Mouse (Mus musculus) gonadal fat pad, adult 2 months (tissue): ENCODE data around the gene Akr1c14. TPM values are rescaled to one million over a fixed set of nuclear protein-coding genes. Genes with fewer than 3 reads are reported as not detected.
A peak's percentile ranks its signal among the peaks of the same experiment; 100 is the strongest.
"Not testable (repeated sequence)": the region's sequence is repeated elsewhere in the genome, so short reads cannot be mapped to it uniquely, and the experiment has no call there.

Experiments used
- DNase-seq: peaks from one replicate; pipeline ENCODE4 v3.0.0-alpha.2; 2012; ENCODE audit warnings: low read depth
- polyA plus RNA-seq: library from polyadenylated mRNA; depleted of rRNA; stranded (reverse); fragments of >200 nt; gene quantifications from 2 replicates; pipeline ENCODE4 v1.2.3, GENCODE M21; 2012; rRNA removed

Gene Akr1c14
- polyA plus RNA-seq, result 1.3 and 2.0 TPM in 2 replicates

DNA sequence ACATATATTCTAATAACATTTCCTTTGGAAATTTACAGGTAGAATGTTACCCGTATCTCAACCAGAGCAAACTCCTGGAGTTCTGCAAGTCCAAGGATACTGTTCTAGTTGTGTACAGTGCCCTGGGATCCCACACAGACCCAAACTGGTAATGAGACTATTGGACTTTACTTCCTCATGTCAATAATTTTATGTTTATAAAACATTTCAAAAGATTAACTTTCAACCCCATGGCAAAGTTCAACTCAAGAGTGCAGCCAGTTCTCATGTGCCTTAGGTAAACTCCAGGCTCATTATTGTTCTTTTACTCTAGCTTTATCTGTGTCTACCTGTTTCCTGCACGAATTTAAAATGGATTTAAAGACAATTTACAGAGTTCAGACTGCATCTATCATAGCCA is at the start of gene Akr1c14:
Gene Akr1c14, plus strand, starts transcription at position 293 of the 400 bp plus-strand sequence.
- no peak for DNase-seq

DNA sequence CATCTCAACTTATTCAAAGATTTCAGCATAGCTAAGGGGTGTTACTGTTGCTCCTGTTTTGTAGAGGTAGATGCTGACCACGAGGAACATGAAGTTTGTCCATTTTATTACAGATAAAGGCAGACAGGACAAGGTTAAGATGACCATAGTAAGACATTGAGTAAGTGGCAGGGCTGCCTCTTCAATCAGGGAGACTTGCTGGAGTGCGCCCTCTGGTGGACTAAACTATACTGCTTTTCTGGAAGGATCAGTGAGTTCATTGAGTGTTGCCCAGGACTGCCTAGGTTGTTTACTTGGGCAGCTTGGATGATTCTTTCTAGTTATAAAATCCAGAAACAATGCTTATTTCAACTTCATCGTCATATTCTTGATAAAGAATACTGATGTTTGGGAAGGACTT is 47.1 kb upstream of the Akr1c14 start:
- DNase-seq, result peak; percentile 6

- no peak for DNase-seq
Observed at GRCm38 (mm10) chr13:4010784-4011183, 38.0 kb upstream of the Akr1c14 start.

DNA sequence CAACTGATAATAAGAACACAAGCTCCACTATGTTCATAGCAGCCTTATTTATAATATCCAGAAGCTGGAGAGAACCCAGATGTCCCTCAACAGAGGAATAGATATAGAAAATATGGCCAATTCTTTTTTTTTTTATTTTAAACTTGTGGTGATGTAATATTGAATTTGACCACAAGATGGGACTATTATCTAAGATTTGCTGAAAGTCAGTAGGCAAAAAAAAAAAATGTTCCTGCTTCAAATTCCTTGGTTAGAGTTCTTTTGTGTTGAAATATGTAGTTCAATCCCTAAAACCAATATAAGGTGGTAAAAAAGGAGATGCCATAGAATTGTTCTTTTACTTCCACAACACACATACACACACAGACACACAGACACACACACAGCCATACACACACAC is 35.0 kb upstream of the Akr1c14 start:
- DNase-seq, result no peak

DNA sequence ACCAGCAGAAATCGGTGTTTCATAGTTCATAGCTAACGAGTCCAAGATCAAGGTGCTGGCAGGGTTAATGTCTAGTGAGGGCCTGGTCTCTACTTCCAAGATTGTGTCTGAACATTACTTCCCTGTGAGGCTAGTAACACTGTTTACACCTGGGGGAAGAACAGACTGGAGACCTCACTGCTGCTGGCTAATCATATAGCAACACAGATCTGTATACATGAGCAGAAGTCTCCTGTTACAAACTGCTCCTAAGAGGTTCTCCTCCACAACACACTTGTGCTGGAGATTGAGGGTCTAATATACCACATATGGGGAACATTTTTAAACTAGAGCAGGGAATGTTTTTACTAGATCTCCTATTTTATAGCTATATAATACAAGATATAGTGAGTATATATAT is 18.9 kb upstream of the Akr1c14 start:
- no peak for DNase-seq

GRCm38 (mm10) chr13:4032512-4032911 is 16.3 kb upstream of the Akr1c14 start:
- peak; percentile 4 for DNase-seq

GRCm38 (mm10) chr13:4035052-4035451 is 13.8 kb upstream of the Akr1c14 start:
- no peak for DNase-seq

DNA sequence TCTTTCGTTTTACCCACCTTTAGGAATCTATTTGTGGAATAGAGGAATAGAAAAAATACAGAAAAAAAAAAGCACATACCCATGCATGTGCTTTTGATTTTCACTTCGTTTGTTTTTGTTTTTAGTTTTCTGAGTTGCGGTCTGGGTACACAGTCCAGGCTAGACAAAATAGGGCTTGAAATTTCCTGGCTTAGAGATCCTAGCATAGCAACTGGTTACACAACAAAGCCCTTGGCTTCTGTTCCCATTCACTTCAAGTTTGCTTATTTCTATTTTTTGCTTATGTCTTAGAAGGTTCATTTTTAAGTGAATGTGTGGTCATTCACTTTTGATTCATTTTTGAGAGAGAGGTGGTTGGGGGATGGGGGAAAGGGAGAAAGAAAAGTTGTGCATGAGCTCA is 2.7 kb upstream of the Akr1c14 start:
- DNase-seq, result no peak

DNA sequence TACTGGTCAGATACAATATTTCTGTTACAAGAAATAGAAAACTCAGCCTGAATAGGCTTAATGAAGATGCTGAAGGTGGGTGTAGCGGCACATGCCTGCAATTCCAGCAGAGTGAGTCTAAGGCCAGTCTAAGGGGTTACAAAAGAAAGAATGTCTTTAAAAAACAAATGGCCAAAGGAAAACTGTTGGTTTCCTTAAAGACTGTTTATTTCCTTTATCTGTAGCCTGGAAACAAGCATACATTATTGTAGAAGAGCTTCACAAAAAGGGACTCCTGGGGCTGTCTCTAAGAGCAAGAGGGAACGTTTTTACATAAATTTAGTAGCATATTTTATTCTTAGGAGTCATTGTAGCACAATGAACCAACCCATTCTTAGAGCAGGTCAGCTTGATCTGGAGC is 2.0 kb upstream of the Akr1c14 start:
- DNase-seq, result no peak

DNA sequence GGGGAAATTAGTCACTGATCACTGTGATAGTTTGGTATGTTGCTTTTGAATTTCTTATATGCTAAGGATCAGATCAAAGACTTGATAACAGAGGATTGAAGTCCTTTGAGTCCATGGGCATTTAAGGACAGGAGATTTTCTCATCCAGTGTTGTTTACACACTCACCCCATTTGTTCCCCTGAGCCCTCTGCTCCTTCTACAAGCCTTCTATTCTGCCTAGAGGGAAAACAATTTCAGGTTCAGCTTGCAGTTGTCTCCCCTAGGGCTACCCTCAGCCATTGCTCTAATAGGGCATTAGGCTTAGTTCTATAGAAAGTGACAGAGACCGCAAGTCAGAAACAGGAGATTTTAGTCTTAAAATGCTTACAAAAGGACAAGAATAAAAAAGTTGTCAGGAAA is 585 bp upstream of the Akr1c14 start:
- DNase-seq, result no peak

GRCm38 (mm10) chr13:4049655-4050054 is 844 bp downstream of the Akr1c14 start:
- no peak for DNase-seq

DNA sequence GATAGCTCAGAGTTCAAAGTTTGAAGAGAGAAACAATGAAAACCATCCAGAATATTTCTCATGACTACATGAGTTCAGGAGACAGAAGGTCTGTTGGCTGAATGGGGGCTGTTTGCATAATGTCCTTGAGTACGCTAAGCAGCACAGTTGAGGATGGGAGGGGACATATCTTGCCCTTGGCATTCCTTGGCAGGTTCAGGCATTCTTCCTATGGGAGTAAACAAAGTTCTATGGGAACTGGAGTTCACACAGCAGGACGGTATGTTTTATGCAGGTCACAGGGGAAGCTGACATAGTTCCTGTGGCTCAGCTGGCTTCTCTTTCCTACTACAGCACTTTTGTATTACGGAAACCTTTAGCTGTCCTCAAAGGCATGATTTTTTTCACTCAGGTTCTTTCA is 6.6 kb downstream of the Akr1c14 start:
- no peak for DNase-seq

DNA sequence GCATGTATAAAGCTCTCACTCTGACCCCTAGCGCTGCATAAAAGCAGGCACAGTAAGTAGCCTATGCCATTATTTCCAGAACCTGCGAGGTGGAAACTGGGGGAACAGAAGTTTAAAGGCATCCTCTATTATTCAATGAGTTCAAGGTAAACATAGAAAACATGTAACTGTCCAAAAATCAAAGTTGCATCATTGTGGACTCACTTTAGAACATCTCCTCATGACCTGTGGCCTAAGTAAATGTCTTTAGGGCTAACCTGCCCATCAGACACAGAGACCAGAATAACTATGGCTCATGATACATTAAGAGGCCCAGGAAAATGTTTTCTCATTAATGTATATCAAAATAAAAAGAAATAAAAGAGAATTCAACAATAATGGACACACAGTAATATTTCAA is 7.4 kb downstream of the Akr1c14 start:
- DNase-seq, result no peak

- DNase-seq, result not testable (repeated sequence)
Observed at GRCm38 (mm10) chr13:4058239-4058638, 9.4 kb downstream of the Akr1c14 start.

GRCm38 (mm10) chr13:4059363-4059762 is 10.6 kb downstream of the Akr1c14 start:
- DNase-seq, result peak; percentile 70

DNA sequence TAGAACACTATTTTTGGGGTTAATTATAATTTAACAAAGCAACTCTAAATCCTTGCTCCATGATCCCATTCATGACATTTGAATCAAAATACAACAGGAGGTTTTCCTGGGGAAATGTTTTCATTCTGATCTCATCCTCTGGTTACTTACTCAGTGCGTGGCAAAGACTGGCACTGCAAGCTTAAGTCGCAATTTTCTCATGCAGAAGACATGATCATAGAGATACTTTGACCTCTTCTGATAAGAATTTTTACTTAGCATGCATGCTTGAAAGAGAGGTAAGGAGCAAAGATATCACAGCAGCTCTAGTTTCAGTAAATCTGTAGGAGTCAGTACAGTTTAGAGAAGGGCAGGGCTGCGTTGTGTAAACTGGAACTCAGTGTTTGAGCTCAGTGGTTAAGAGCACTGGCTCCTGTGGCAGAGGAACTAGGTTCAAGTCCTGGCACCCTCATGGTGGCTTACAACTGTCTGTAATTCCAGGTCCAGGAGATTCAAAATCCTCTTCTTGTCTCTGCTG is 11.5 kb downstream of the Akr1c14 start:
- DNase-seq, result no peak

DNA sequence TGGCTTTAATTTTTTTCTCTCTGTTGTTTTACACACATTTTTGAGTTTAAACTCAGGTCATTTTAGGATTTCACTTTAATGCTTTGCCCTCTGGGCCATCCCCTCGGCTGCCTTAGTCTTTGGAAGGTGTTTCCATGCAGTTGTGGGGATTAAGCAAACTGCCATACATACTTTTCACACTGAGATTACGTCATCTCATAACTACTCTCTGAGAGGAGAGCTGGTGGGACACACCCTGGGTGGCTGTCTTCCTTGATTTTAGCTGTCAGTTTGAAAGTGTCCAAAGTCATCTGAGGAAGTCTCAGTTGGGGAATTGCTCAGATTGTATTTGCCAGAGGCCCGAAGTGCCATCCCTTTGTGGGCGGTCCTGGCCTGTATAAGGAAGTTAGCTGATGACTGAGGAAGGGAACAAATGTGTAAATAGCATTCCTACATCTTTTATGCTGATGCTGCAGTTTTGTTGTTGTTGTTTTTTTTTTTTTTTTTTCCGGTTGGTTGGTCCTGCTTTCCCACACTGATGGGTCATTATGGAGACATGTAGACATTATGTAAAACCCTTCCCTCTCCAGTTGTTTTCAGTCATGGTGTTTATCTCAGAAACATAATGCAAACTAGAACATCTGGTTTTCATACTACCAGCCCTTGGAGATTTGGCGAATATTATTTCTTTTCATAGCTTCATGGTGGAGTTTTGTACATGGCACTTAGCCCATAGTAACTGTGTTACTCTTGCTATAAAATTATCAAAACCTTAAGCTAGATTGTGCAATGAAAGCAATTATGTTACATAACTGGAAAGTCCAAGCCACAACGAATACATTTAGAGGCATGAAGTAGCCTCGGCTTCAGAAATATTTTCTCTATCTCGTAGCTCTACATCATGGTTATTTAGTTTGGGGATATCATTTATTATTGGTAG is 28.0 kb downstream of the Akr1c14 start:
- DNase-seq, result no peak

DNA sequence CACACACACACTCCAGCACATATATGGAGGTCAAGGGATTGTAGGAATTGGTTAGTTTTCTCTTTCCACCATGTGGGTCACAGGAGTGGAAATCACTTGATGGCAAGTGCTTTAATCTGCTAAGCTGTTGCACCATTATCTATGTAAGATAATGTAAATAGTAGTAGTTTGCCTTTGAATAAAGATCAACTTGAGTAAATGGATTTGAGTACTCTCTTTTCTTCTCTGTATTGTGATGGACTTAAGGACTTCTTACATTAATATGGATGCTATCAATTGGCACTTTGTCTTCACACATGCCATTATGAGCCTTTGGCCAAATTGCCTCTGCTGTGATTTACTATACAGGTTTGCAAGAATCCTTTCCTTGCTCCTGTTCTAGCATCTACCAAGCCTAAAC is 31.1 kb downstream of the Akr1c14 start:
- DNase-seq, result no peak

GRCm38 (mm10) chr13:4101691-4102090 is 52.9 kb downstream of the Akr1c14 start:
- DNase-seq, result no peak

- DNase-seq, result no peak
Observed at GRCm38 (mm10) chr13:4102721-4103120, 53.9 kb downstream of the Akr1c14 start.

GRCm38 (mm10) chr13:4110281-4111188 is 61.7 kb downstream of the Akr1c14 start:
- DNase-seq, result no peak

DNA sequence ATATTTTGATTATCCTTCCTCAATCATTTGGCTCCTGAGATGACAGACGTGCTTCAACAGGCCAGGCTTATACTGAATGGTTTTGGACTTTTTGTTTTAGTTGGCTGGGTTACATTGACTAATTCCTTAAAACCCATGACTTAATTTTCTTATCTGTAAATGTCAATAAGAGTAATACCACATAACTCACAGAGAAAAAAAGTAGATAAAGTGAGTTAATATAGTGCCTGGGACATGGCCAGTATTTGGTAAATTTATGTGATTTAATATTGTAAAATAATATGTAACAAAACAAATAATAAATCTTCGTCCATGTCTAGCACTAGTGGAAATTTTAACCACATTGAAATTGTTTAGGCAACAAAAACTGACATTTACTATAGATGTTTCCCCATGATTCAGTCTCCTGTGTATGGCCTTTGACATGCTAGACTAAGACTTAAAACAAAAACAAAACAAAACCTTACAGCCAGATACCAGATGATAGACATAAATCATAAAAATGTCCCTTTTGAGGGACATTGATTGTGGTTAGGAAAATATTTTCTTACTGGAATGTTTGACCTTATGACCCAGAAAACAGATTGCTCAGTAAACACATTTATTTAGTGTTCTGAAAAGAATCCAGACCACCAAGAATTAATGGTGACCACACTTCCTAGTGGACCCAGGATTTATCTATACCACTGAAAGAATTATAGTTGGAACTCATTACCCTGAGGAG is 70.5 kb downstream of the Akr1c14 start:
- DNase-seq, result no peak
